8 mouse cellular contexts compared by ENCODE assay signal in the genomic region with DNA sequence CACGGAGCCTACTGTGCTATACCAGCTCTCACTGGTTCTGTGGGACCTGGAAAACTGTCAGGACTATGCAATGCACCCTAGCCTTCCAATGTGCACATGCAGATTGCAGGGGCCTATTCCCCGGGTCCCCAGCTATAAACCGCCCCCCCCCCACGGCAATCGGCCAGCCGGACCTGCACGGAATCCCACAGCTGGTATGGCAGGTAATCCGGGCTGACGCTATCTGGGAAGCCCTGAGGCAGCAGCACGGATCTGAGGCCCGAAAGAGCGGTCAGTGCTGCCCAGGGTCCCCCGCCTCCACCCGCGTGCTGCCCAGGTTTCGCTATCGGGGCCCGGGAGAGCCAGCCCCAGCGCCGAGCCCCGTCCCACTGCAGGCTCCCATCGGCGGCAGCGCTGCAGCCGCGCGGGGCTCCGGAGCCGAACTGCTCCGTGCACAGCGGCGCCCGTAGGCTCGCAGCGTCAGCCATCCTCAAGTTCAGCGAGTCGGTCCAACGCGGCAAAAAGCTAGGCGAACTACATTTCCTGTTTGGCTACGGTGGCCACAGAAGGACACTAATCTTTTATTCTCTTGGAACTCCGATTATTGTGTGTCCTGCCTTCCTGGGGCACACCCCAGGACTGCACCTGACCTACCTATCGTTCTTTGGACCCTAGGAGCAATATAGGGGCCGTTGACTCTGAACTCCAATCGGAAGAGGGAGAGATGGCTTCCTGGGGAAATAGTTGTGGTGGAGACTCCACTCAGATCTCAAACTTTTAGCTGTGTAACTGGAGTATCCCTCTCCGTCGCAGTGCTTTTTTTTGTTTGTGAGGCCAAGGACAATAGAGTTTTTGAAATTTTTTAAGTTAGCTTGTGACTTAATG. TPM values are rescaled to one million over a fixed set of nuclear protein-coding genes. Genes with fewer than 3 reads are reported as not detected.
DNase-seq lines count a peak whose midpoint lies in the region; ATAC-seq and TF ChIP-seq lines count a peak whose summit lies in the region.

Gene BC017158, minus strand, starts transcription at position 554 of the 864 bp plus-strand sequence.

- H3K27me3 ChIP-seq in heart, embryonic 14.5 days (ENCODE audit: control insufficient read depth, insufficient read depth, low read length), result no peaks in the 10 kb centered on the region
- H3K27me3 ChIP-seq in liver, embryonic 12.5 days (replicated peaks), result no peaks in the 10 kb centered on the region
- H3K27me3 ChIP-seq in splenic B cell, adult 2 months (ENCODE audit: control insufficient read depth, insufficient read depth, low read length, poor library complexity, severe bottlenecking), result no peaks in the 10 kb centered on the region

- peak within 1 kb of the TSS; percentile 88 for H3K9ac ChIP-seq in heart, embryonic 14.5 days (ENCODE audit: low read length)
- peak within 1 kb of the TSS; percentile 94 for H3K9ac ChIP-seq in liver, embryonic 12.5 days

- peak within 1 kb of the TSS; percentile 86 to 91 for H3K4me3 ChIP-seq in heart, embryonic 14.5 days (ENCODE audit: control insufficient read depth in 1 of 2, insufficient read depth in 1 of 2, low read depth in 1 of 2, low read length in 2 of 2)
- H3K4me3 ChIP-seq in liver, embryonic 12.5 days, result peak within 1 kb of the TSS; percentile 82

- no peak for TF ChIP-seq CTCF in brain, embryonic 14.5 days (IDR thresholded peaks at IDR 0.05; ENCODE audit: borderline replicate concordance, extremely low read depth, insufficient read depth, insufficient read length)

- ATAC-seq in erythroid progenitor cell, adult 5-6 weeks (replicated peaks; ENCODE audit: low FRiP score, poor library complexity, severe bottlenecking), result peak; percentile 78
- ATAC-seq in heart, embryonic 14.5 days (ENCODE audit: insufficient number of reproducible peaks, insufficient read depth, low FRiP score, low read depth), result peak; percentile 60
- ATAC-seq in liver, embryonic 12.5 days, result peak; percentile 72

- no peaks in the 10 kb centered on the region for H3K9me3 ChIP-seq in heart, embryonic 14.5 days (ENCODE audit: control insufficient read depth, low read length)
- H3K9me3 ChIP-seq in liver, embryonic 12.5 days (replicated peaks), result no peaks in the 10 kb centered on the region

- H3K36me3 ChIP-seq in heart, embryonic 14.5 days (ENCODE audit: control insufficient read depth, insufficient read depth, low read length), result peaks cover 19% of the 10 kb centered on the region
- H3K36me3 ChIP-seq in liver, embryonic 12.5 days, result peaks cover 46% of the 10 kb centered on the region
- H3K36me3 ChIP-seq in splenic B cell, adult 2 months (ENCODE audit: control insufficient read depth, insufficient read depth, low read length, poor library complexity, severe bottlenecking), result no peaks in the 10 kb centered on the region

- peak within 1 kb of the TSS; percentile 88 for H3K4me2 ChIP-seq in heart, embryonic 14.5 days (ENCODE audit: low read length)
- peak within 1 kb of the TSS; percentile 93 for H3K4me2 ChIP-seq in liver, embryonic 12.5 days

- TF ChIP-seq POLR2A in brain, embryonic 14.5 days (IDR thresholded peaks at IDR 0.05; ENCODE audit: borderline replicate concordance, extremely low read depth, insufficient read depth, insufficient read length, poor library complexity, severe bottlenecking), result 0 out of 2 replicates have a peak, but pooled peaks have one; percentile 10

- peaks cover 2 to 13% of the 10 kb centered on the region in 2 experiments for H3K4me1 ChIP-seq in heart, embryonic 14.5 days (ENCODE audit: control insufficient read depth in 2 of 2, insufficient read depth in 2 of 2, low read length in 2 of 2)
- H3K4me1 ChIP-seq in liver, embryonic 12.5 days, result peaks cover 91% of the 10 kb centered on the region

- H3K27ac ChIP-seq in heart, embryonic 14.5 days (replicated peaks in 1 of 2; ENCODE audit: control insufficient read depth in 1 of 2, insufficient read depth in 1 of 2, low read depth in 2 of 2, low read length in 2 of 2), result peak within 1 kb of the TSS; percentile 15 to 69
- peak within 1 kb of the TSS; percentile 94 for H3K27ac ChIP-seq in liver, embryonic 12.5 days

- peak; percentile 81 for DNase-seq in CD4-positive helper T cell, adult 2 months (ENCODE audit: low read depth, low spot score)
- peak; percentile 89 for DNase-seq in brain, embryonic 14.5 days (ENCODE audit: low read depth)
- DNase-seq in kidney, postnatal 14 days, result peak; percentile 86
- DNase-seq in naive thymus-derived CD4-positive, alpha-beta T cell, adult 2 months (ENCODE audit: low read depth), result peak; percentile 80
- DNase-seq in splenic B cell, adult 2 months (ENCODE audit: low read depth, low spot score), result peak; percentile 74

- 2% methylated on average over 47 of the region's 47 CpGs for WGBS in heart, embryonic 14.5 days
- under 1% methylated on average over 47 of the region's 47 CpGs for WGBS in liver, embryonic 12.5 days (ENCODE audit: insufficient replicate concordance)

RNA-seq across cellular contexts. Expression of gene BC017158, which starts in this region (rescaled TPM):
- polyA plus RNA-seq in brain, embryonic 14.5 days (2012; rRNA removed), result 27.6 and 34.2 TPM in 2 replicates
- total RNA-seq in erythroid progenitor cell, adult 5-6 weeks (2015; ENCODE audit: low replicate concordance), result 90.5 and 137 TPM in 2 replicates
- total RNA-seq in erythroid progenitor cell, adult 5-6 weeks (2017; ENCODE audit: low replicate concordance), result 85.2 and 107 TPM in 2 replicates
- polyA plus RNA-seq in heart, embryonic 14.5 days (2014; fragmentation: Nextera tagmentation; extraction: Ambion mirVana), result 15.1 and 16.3 TPM in 2 replicates
- polyA plus RNA-seq in liver, embryonic 12.5 days (2016; fragmentation: Nextera tagmentation; extraction: Ambion mirVana), result 26.3 and 29.4 TPM in 2 replicates

Comparison
In these comparisons a context has a peak if more than half of its experiments do, and no peak if none do; other contexts are left out.
1. Peak in every context shown above with its lines: DNase-seq, ATAC-seq, H3K4me3 ChIP-seq and H3K27ac ChIP-seq.